Mouse (Mus musculus): ENCODE measurements around the gene Carmil3.

- TF ChIP-seq EP300 (IDR thresholded peaks at IDR 0.05; ENCODE audit: low read depth) (no peak), CTCF (IDR thresholded peaks at IDR 0.05; ENCODE audit: low read depth) (no peak)
These were observed 24.0 kb upstream of the Carmil3 start for GRCm38 (mm10) chr14:55466481-55466880.
